Mouse (Mus musculus) myocyte (in vitro differentiated cells): ENCODE results near the gene Elmod3.

Experiments used
- POLR2A ChIP-seq: IDR thresholded peaks from one replicate; pipeline ENCODE4 v1.6.1; 2011; ENCODE audit warnings: low read depth, mild to moderate bottlenecking, control low read depth, moderate library complexity; ENCODE audit not compliant: insufficient read length
- POLR2AphosphoS2 ChIP-seq: IDR thresholded peaks from one replicate; pipeline ENCODE4 v1.6.1; 2011; ENCODE audit warnings: low read depth, control low read depth; ENCODE audit not compliant: insufficient read length
- TCF12 ChIP-seq: IDR thresholded peaks from one replicate; pipeline ENCODE4 v1.6.1; 2011; ENCODE audit warnings: mild to moderate bottlenecking, control low read depth; ENCODE audit not compliant: poor library complexity, insufficient read depth, severe bottlenecking

- TF ChIP-seq POLR2A (no peak), TCF12 (no peak), POLR2AphosphoS2 (no peak)
These were observed 47.6 kb downstream of the Elmod3 start for GRCm38 (mm10) chr6:72550503-72551100.
